Mouse (Mus musculus) brain, embryonic 14.5 days (tissue): ENCODE measurements at regions not wholly inside any gene's neighbourhood (a gene's known extent, or its start where the extent isn't known, plus 50 kb on each side); places are given as distances from the start of the nearest gene placed in this dataset.
"Not testable (repeated sequence)": the region's sequence is repeated elsewhere in the genome, so short reads cannot be mapped to it uniquely, and the experiment has no call there.

ENCODE experiments used
- DNase-seq: peaks from one replicate; pipeline ENCODE4 v3.0.0-alpha.2; 2011; ENCODE audit warnings: low read depth
- CTCF ChIP-seq: fragments of 200-500 bp; IDR thresholded peaks from 2 replicates; pipeline ENCODE4 v1.5.1; 2012; ENCODE audit warnings: inconsistent platforms, mild to moderate bottlenecking, moderate library complexity, borderline replicate concordance; ENCODE audit not compliant: insufficient read depth, insufficient read length; ENCODE audit errors: extremely low read depth
- POLR2A ChIP-seq: fragments of 200-500 bp; IDR thresholded peaks from 2 replicates; pipeline ENCODE4 v1.6.1; 2012; ENCODE audit warnings: mild to moderate bottlenecking, inconsistent platforms, borderline replicate concordance; ENCODE audit not compliant: poor library complexity, insufficient read depth, insufficient read length, severe bottlenecking; ENCODE audit errors: extremely low read depth

DNA sequence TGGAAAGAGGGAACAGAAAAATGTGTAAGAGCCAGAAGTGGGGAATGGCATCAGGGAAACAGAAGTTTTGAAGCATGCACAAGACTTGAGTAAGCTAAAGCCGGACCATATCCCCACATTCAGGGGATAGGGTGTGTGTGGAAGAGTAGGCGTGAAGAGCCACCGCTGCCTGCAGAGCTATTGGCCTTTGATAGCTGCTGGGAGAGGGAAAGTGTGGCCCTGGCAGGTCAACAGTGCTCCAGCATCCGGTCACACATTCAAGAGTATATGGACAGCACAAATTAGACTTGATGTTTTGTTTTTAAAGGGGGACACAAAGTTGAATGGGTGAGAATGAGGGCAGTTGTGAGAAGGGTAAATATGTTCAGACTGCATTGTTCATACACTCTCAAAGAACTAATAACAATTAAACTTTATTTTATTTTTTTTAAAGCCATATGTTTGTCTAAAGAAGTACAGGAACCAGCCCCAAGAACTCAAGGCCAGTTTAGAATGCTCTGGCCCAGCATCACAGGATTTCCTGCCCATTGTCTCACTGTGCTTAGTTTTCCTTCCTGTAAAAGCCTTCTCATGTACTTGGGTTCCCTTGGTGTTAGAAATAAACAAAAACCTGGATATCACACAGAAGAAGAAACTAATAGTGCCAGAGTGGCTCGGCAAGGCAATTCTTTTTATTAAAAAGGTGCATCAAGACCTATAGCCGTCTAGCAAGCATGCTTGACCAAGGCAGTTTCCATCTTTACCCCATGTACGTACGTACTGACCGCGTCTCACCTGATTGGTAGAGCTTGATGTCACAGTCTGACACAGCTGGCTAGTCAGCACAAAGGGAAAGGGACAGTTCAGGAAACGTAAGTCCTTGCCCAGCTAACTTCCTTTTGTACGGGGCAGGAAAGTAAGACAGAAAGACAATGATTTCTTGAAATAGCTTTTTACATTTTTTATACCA lies 144.6 kb upstream of the Rbbp6 start:
- DNase-seq: no peak
- TF ChIP-seq CTCF (no peak), POLR2A (no peak)

DNA sequence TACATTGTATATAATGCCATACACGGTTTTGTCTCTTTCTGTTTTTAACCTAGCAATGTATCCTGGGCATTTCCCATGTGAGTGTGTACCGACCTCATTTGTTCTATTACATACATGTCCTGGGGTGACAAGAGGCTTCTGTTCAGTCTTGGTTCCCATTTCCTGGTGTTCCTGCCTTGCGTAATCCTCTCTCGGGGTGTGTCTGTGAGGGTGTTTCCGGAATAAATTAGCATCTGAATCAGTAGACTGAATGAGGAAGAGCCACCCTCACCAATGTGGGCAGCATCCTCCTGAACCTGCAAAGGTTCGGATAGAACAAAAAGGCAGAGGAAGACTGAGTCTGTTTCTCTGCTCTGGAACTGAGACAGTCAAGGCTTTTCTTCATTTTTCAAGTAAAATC lies 142.1 kb upstream of the Rbbp6 start:
- no peak for TF ChIP-seq CTCF
- no peak for TF ChIP-seq POLR2A
- DNase-seq: no peak

DNA sequence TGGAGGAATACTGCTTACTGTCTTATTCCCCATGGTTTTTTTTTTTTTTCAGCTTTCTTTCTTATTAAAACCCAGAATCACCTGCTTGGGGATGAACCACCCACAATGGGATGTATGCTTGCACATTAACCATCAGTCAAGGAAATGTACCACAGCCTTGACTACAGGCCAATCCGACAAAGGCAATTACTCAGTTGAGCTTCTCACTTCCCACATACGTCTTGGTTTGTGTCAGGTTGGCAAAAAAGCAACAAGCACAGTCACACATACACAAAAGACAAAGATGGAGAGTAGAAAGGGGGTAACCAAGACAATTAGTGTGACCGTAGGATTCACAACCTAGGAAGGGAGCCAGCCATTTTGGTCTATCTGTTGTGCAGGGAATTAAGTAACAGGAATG lies 126.4 kb upstream of the Rbbp6 start:
- TF ChIP-seq CTCF (no peak), POLR2A (no peak)
- no peak for DNase-seq

DNA sequence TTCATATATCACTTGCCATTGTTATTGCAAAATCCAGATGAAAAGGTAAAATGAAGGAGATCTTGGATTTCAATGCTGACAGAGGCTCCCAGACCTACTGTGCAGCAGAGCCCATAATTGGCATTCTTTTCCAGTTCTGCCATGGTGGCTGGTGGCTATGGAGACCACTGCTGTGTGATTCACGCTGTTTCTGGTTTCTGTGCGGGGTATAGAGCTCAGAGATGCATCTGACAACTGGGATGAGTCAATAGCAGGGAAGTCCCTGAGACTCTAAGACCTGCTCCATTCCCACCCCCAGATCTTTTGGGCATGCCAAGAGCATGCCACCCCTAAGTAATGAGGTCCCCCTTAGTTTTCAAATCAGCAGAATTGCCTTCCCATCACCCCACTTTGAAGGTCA lies 120.7 kb upstream of the Rbbp6 start:
- no peak for TF ChIP-seq POLR2A
- no peak for TF ChIP-seq CTCF
- no peak for DNase-seq

DNA sequence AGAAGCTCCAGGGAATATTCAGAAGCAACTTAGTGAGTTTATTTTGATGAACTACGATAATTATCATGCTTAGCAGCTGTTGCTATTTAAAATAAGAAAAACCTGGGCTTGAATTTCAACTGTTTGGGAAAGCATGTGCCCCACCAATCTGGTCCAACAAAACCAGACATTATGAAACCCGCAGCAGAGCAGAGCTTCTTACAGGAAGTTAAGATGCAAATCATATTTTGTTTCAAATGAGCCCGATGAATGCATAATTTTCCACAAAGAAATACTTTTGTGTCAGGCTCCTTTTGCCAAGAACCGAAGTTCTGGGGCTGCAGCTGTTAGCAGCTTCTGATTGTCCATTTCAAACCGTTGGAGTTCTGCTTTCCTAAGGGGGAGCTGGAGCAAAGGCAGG lies 118.1 kb upstream of the Rbbp6 start:
- DNase-seq: peak; percentile 15
- TF ChIP-seq POLR2A (no peak), CTCF (no peak)

DNA sequence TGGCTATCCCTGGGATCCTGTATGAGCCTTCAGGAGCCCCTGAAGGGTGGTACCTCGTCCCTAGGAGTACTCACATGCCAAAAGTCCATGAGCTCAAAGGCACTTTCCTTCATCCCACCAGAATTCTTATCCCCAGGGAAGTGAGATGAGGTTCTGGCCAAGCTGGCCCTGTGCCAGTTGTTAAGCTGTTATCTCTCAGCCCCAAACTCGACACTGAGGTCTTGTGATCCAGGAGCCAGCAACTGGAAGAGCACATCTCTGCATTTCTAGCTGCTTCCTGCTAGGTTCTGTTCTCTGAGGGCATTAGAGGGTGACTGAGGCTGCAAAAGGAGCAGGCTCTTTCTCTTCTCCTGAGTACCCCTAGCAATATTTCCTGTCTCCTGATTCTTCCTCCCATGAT lies 92.1 kb upstream of the Rbbp6 start:
- no peak for TF ChIP-seq CTCF
- TF ChIP-seq POLR2A: no peak
- DNase-seq: no peak

DNA sequence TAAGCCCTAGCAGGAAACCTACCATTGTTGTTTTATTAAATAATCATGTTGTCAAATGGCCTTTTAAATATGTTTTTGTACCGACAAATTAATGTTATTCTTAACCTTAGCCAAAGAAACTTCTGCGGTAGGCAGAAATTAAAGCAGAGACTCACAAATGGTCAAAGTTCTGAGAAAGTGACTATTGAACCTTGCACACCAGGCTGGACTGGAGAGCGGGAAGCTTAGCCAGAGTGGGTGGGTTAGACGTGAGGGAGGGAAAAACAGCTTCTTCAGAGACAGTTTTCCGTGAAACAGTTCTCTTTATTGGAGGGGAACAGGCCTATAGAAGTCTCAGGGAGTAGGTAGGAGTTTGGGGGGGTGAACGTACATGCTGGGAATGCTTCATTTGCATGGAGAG lies 89.2 kb upstream of the Rbbp6 start:
- no peak for TF ChIP-seq POLR2A
- TF ChIP-seq CTCF: no peak
- DNase-seq: no peak

DNA sequence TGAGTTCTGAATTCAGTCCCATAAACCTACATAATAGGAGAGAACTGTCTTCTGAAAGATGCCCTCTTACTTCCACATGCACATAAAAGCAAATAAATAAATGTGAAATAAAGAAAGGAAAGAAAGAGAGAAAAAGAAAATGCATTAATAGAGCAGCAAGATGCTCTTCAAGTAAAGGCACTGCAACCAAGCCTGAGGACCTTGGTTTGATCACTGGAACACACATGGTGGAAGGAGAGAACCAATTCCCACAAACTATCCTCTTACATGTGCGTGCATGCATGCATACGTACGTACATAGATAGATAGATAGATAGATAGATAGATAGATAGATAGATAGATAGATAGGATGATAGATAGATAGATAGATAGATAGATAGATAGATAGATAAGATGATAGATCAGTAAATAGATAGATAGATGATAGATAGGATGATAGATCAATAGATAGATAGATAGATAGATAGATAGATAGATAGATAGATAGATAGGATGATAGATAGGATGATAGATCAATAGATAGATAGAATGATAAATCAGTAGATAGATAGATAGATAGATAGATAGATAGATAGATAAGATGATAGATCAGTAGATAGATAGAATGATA lies 83.5 kb upstream of the Rbbp6 start:
- not testable (repeated sequence) for DNase-seq

DNA sequence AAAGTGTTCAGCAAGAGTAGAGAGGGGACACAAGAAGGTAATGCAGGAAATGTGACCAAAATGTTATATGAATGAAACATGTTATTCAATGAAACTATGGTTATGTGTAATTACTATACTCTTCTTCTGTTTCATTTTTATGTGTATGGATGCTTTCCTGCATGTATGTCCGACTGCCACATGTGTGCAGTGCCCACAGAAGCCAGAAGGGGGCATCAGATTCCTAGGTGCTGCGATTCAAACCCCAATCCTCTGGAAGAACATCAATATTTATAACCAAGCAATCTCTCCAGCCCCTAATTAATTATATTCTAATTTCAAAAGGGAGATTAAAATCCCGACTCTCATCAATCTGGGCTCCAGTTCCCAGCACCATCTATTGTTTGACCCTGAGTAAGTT lies 78.7 kb upstream of the Rbbp6 start:
- DNase-seq: no peak
- TF ChIP-seq POLR2A: no peak
- no peak for TF ChIP-seq CTCF

DNA sequence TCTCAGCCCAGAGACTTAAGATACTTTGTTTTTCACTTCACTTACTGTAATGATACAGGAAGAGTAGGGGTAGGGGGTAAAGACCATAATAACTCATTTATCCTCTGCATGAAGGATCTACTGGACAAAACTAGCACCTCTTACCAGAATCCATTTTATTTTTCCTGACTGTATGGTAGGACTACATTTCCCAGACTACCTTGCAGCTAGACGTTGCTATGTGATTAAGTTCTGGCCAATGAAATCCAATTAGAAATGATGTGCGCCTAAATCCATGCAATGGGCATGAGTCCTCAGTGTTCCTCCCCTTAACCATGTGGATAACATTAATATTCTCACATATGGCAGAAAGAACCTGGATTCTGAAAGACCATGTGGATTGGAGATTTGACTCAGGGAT lies 68.3 kb upstream of the Rbbp6 start:
- TF ChIP-seq CTCF (no peak), POLR2A (no peak)
- DNase-seq: no peak

DNA sequence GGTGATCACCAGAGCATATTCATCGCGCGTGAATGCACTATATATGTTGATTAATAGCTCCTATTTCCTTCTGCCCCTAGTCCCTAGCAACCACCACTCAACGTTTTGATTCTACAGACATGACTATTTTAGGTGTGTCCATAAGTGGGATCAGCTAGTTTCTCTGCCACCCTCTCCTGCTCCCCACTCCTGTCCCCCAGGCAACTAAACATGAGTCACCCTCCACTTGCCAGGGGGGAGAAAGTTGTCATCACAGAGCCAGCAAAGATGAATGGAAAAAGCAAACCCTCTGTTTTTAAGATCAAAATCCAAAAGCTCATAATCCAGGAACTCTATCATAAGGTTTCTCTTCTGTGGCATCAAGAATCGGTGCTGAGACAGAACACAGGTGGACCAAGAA lies 59.4 kb upstream of the Rbbp6 start:
- no peak for DNase-seq

DNA sequence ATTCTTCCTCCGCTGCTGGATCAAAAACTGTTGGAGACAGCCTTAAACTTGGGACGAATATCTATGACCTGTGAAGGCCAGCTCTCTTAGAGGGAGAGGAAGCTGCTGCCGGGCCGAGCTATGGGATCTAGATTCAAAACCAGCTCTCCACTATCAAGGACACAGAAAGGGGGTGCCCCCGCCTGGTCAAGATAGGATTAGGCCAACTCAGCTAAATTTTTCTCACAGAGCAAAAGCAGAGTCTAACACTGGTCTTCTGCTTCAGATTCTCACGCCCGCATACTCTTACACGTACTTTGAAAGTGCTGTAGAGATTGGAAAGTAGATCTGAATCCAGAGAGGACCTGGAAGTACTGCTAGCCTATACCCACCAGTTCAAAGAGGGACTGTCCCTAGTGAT lies 56.2 kb upstream of the Rbbp6 start:
- TF ChIP-seq POLR2A: no peak
- no peak for TF ChIP-seq CTCF
- no peak for DNase-seq

More for the DNA sequence above, 59.4 kb upstream of the Rbbp6 start:
- TF ChIP-seq POLR2A: no peak
- no peak for TF ChIP-seq CTCF
